Mouse (Mus musculus): ENCODE data around the gene Pias4.

DNA sequence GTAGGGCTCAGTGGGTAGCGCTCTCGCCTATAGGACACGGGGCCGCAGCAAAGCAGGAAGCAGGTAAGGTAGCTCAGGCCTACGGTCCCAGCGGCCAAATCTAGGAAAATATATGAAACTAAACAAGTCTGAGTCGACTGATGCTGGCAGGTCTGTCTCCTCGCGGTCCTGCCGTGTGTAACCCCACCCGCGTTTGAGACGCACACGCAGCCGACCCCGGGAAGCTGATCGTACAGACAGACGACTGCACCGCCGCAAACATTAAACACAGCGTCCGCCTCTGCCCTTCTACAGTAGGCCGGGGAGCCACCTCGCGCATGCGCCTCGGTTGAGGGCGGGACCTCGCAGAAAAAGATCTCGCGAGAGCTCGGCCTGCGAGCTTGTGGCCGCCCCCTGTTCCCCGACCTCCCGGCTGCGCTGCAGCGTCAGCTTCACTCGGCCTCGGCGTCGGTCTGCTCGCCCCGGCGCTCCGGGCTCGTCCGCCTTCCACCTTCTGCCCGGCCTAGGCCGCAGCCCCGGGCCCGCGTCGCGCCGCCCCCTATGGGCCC is 62.1 kb downstream of the Pias4 start, which contains the start of gene Map2k2:
- TF ChIP-seq CTCF (IDR thresholded peaks at IDR 0.05; ENCODE audit: control insufficient read depth, insufficient read depth, insufficient read length): no peak
- TF ChIP-seq USF1 (IDR thresholded peaks at IDR 0.05; ENCODE audit: low read depth): no peak
